Mouse (Mus musculus): ENCODE results near the gene Nt5dc1. TPM values are rescaled to one million over a fixed set of nuclear protein-coding genes. Genes with fewer than 3 reads are reported as not detected.

Gene Nt5dc1
- polyA plus RNA-seq, 1 experiment from 2014 or later = 11.5 TPM

DNA sequence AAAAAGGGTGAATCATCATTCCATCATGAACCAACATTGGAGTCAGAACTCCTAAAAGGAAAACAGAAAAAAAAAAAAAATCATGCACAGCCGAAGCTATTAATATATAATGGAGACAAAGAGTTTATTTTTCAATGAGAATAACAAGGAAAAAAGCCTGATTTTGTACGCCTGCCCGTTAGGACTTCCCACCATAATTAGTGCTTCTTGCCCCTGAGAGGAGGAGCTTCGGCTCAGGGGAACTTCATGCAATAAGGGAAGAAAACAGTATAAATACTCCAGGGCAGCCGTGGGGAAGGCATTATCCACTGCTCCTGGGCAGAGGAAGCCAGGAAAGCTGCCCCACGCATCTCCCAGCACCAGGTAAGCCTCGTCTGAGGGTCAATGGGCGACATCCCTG is 28.7 kb downstream of the Nt5dc1 start, which contains the start of gene Col10a1:
TSS of gene Col10a1 (plus strand) at position 301 of the 400 bp plus-strand sequence.
- no peak within 1 kb of the TSS for H3K4me2 ChIP-seq (ENCODE audit: low read length)
- WGBS = 71% methylated on average over 8 of the region's 8 CpGs
- H3K9ac ChIP-seq (ENCODE audit: low read length) = no peak within 1 kb of the TSS
- no peaks in the 10 kb centered on the region for H3K27me3 ChIP-seq (replicated peaks; ENCODE audit: control insufficient read depth, insufficient read depth, low read length)
- H3K9me3 ChIP-seq (ENCODE audit: control insufficient read depth, low read length) = no peaks in the 10 kb centered on the region
- H3K4me1 ChIP-seq (replicated peaks; ENCODE audit: control insufficient read depth, insufficient read depth, low read length) = no peaks in the 10 kb centered on the region
- H3K36me3 ChIP-seq (ENCODE audit: control insufficient read depth, insufficient read depth, low read length) = peaks cover 3% of the 10 kb centered on the region; the same call in 1 of the 2 replicates
- no peak within 1 kb of the TSS for H3K27ac ChIP-seq (ENCODE audit: low read depth)
- DNase-seq (ENCODE audit: low spot score) (no peak), ATAC-seq (replicated peaks; ENCODE audit: low FRiP score, low TSS enrichment, low read depth) (no peak)
- no peak within 1 kb of the TSS for H3K4me3 ChIP-seq (ENCODE audit: low read depth, low read length)

DNA sequence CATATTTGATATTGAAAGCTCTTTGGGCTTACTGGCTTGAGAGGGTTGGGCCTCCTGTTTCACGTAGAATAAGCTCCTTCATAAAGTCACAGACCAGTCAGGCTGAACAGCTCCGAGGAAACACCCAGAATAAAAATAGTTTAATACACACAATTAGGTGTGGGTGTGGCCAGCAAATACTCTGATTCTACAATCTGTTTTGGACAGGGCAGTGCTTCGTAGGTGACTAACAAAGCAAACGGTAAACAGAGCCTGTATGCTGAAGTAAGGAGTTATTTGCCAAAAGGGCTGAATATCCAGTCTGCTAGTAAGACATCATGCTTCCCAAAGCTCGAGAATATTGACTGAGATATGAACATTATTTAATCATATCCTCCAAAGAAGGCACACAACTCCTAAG is 32.7 kb downstream of the Nt5dc1 start:
- Histone ChIP-seq H3K36me3 (ENCODE audit: control insufficient read depth, insufficient read depth, low read length) (no peaks in the 10 kb centered on the region), H3K27me3 (replicated peaks; ENCODE audit: control insufficient read depth, insufficient read depth, low read length) (no peaks in the 10 kb centered on the region), H3K4me2 (ENCODE audit: low read length) (no peak overlapping the region), H3K9ac (ENCODE audit: low read length) (no peak overlapping the region), H3K9me3 (ENCODE audit: control insufficient read depth, low read length) (no peaks in the 10 kb centered on the region), H3K4me3 (ENCODE audit: low read depth, low read length) (no peak overlapping the region), H3K4me1 (replicated peaks; ENCODE audit: control insufficient read depth, insufficient read depth, low read length) (no peaks in the 10 kb centered on the region), H3K27ac (ENCODE audit: low read depth) (no peak overlapping the region)
- DNase-seq (ENCODE audit: low spot score) (no peak), ATAC-seq (replicated peaks; ENCODE audit: low FRiP score, low TSS enrichment, low read depth) (no peak)
- WGBS = 75% methylated on average over 5 of the region's 5 CpGs

DNA sequence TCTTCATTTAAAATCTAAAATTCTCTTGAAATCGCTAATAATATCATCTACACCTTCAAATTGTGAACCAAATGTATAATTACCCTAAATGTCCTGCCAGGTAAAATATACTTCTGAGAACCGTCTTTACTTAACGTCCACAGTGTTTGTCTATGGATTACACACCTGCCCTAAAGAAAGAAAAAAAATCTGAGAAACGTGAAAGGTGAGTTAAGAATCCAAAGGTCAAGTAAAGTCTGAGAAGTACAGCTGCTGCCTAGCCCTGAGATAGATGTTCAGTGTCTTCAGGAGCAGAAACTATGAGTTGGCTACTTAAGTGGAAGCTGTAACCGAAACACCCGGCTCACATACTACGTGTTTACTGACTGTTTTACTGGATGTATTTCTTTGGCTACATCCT is 45.0 kb downstream of the Nt5dc1 start:
- H3K27me3 ChIP-seq (replicated peaks; ENCODE audit: control insufficient read depth, insufficient read depth, low read length) = no peaks in the 10 kb centered on the region
- no peak overlapping the region for H3K4me3 ChIP-seq (ENCODE audit: low read depth, low read length)
- no peaks in the 10 kb centered on the region for H3K36me3 ChIP-seq (ENCODE audit: control insufficient read depth, insufficient read depth, low read length)
- H3K27ac ChIP-seq (ENCODE audit: low read depth) = no peak overlapping the region
- DNase-seq (ENCODE audit: low spot score) (no peak), ATAC-seq (replicated peaks; ENCODE audit: low FRiP score, low TSS enrichment, low read depth) (peak; percentile 81)
- H3K4me2 ChIP-seq (ENCODE audit: low read length) = no peak overlapping the region
- H3K9me3 ChIP-seq (ENCODE audit: control insufficient read depth, low read length) = no peaks in the 10 kb centered on the region
- H3K9ac ChIP-seq (ENCODE audit: low read length) = no peak overlapping the region
- no peaks in the 10 kb centered on the region for H3K4me1 ChIP-seq (replicated peaks; ENCODE audit: control insufficient read depth, insufficient read depth, low read length)
- WGBS = 67% methylated on average over 7 of the region's 7 CpGs

DNA sequence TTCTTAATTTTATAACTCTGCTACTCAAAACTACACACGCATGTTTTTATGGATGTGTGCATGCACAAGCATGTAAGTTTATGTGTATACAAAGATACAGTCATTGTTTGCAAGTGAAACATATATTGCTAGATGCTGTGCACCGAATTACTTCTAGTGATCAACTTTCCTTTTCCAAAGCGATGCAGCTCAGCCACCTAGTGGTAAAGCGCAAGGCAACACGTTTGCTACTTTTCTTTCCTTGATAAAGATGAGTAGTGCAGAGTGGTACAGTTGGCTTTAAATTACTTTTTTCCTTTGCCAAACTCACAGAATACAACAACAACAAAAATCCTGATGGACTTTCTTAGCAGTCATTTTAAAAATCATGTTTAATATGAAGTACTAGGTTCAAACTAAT is 50.2 kb downstream of the Nt5dc1 start:
- no peak for DNase-seq (ENCODE audit: low spot score)
- Histone ChIP-seq H3K9me3 (ENCODE audit: control insufficient read depth, low read length) (no peaks in the 10 kb centered on the region), H3K36me3 (ENCODE audit: control insufficient read depth, insufficient read depth, low read length) (no peaks in the 10 kb centered on the region), H3K4me2 (ENCODE audit: low read length) (no peak overlapping the region), H3K4me3 (ENCODE audit: low read depth, low read length) (no peak overlapping the region), H3K27me3 (replicated peaks; ENCODE audit: control insufficient read depth, insufficient read depth, low read length) (no peaks in the 10 kb centered on the region), H3K9ac (ENCODE audit: low read length) (no peak overlapping the region), H3K4me1 (replicated peaks; ENCODE audit: control insufficient read depth, insufficient read depth, low read length) (no peaks in the 10 kb centered on the region), H3K27ac (ENCODE audit: low read depth) (no peak overlapping the region)
- 67% methylated on average over 5 of the region's 5 CpGs for WGBS
- no peak for ATAC-seq (replicated peaks; ENCODE audit: low FRiP score, low TSS enrichment, low read depth)

DNA sequence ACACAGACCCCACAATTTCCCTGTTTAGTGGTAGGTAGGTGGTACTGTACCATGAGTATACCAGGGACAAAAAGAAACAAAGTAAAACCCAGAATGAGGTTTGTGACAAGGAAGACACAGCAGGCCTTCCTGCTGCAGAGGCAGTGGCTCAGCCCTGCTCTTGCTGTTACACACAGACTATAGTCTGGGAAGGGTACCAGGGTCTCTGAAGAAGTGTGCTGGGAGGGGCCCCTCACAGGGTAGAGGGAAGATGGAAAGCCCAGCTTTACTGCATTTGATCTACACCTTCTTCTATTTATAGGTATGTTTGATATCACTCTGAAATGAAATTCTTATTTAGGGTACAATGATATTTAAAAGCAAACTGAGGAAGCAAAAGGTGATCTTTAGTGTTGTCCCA is 54.6 kb downstream of the Nt5dc1 start:
- H3K4me2 ChIP-seq (ENCODE audit: low read length) = no peak overlapping the region
- no peaks in the 10 kb centered on the region for H3K9me3 ChIP-seq (ENCODE audit: control insufficient read depth, low read length)
- no peaks in the 10 kb centered on the region for H3K27me3 ChIP-seq (replicated peaks; ENCODE audit: control insufficient read depth, insufficient read depth, low read length)
- no peaks in the 10 kb centered on the region for H3K36me3 ChIP-seq (ENCODE audit: control insufficient read depth, insufficient read depth, low read length)
- no peak overlapping the region for H3K9ac ChIP-seq (ENCODE audit: low read length)
- no peak overlapping the region for H3K4me3 ChIP-seq (ENCODE audit: low read depth, low read length)
- DNase-seq (ENCODE audit: low spot score) (no peak), ATAC-seq (replicated peaks; ENCODE audit: low FRiP score, low TSS enrichment, low read depth) (no peak)
- no peak overlapping the region for H3K27ac ChIP-seq (ENCODE audit: low read depth)
- H3K4me1 ChIP-seq (replicated peaks; ENCODE audit: control insufficient read depth, insufficient read depth, low read length) = no peaks in the 10 kb centered on the region

DNA sequence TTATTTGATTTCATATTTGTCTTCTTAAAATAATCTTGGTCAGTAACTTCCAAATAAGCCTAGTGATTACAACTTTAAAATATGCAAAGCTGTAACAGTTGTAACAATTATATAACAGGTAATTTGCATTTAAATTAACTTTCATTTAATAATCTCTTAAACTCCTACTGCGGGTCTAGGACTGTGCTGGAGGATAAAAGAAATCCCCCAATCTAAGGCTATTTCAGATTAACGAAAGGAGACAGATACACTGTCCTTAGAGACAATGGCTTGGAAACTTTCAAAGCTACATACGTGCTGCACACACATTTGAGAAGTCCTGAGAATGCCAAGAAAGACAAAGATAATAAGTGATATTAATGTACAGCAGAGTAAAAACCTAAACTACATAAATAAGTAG is 60.1 kb downstream of the Nt5dc1 start:
- Histone ChIP-seq H3K4me2 (ENCODE audit: low read length) (no peak overlapping the region), H3K9ac (ENCODE audit: low read length) (no peak overlapping the region), H3K9me3 (ENCODE audit: control insufficient read depth, low read length) (no peaks in the 10 kb centered on the region), H3K36me3 (ENCODE audit: control insufficient read depth, insufficient read depth, low read length) (no peaks in the 10 kb centered on the region), H3K4me1 (replicated peaks; ENCODE audit: control insufficient read depth, insufficient read depth, low read length) (no peaks in the 10 kb centered on the region), H3K4me3 (ENCODE audit: low read depth, low read length) (no peak overlapping the region), H3K27me3 (replicated peaks; ENCODE audit: control insufficient read depth, insufficient read depth, low read length) (no peaks in the 10 kb centered on the region), H3K27ac (ENCODE audit: low read depth) (no peak overlapping the region)
- no peak for DNase-seq (ENCODE audit: low spot score)
- ATAC-seq (replicated peaks; ENCODE audit: low FRiP score, low TSS enrichment, low read depth) = no peak
- 77% methylated on average over 3 of the region's 3 CpGs for WGBS

DNA sequence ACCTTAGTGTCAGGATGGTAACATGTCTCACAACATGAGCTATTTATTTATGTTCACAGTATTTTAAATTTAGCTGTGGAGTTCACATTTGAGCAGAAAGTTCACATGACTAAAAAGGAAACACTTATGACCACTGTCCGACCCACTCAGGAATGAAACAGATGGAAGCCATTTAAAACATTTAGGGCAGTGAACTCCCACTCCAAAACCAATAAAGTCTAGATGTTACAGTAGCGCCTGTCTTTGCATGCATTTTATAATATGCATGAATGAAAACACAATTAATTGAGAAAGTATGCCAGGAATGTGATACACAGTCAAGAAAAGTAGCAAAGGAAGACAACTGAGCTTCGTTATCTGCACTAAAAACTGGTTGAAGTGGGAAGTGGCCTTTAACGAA is 66.2 kb downstream of the Nt5dc1 start:
- Histone ChIP-seq H3K27ac (ENCODE audit: low read depth) (no peak overlapping the region), H3K9me3 (ENCODE audit: control insufficient read depth, low read length) (no peaks in the 10 kb centered on the region), H3K4me1 (replicated peaks; ENCODE audit: control insufficient read depth, insufficient read depth, low read length) (no peaks in the 10 kb centered on the region), H3K36me3 (ENCODE audit: control insufficient read depth, insufficient read depth, low read length) (no peaks in the 10 kb centered on the region), H3K4me3 (ENCODE audit: low read depth, low read length) (no peak overlapping the region), H3K4me2 (ENCODE audit: low read length) (no peak overlapping the region), H3K9ac (ENCODE audit: low read length) (no peak overlapping the region), H3K27me3 (replicated peaks; ENCODE audit: control insufficient read depth, insufficient read depth, low read length) (no peaks in the 10 kb centered on the region)
- no peak for DNase-seq (ENCODE audit: low spot score)
- 82% methylated on average over 4 of the region's 4 CpGs for WGBS
- ATAC-seq (replicated peaks; ENCODE audit: low FRiP score, low TSS enrichment, low read depth) = no peak

DNA sequence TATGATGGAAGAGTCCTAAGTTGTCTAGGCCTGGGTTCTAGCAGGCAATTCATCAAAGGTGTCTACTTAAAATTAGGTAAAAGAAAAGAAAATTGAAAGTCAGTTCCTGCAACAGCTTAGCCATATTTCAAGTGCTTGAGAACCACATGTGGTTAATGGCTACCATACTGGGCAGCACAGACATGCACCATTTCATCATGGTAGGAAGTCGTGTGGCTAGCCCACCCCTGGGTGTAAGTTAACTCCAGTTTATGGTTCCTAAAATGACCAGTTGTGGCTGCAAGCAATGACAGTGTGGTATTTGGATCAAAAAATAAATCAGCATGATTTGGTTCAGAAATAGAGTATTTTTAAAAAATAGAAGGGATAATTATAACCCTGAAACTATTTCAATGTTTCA is 76.5 kb downstream of the Nt5dc1 start:
- no peak overlapping the region for H3K9ac ChIP-seq (ENCODE audit: low read length)
- WGBS = 76% methylated on average over 1 of the region's 1 CpGs
- H3K4me1 ChIP-seq (replicated peaks; ENCODE audit: control insufficient read depth, insufficient read depth, low read length) = no peaks in the 10 kb centered on the region
- H3K36me3 ChIP-seq (ENCODE audit: control insufficient read depth, insufficient read depth, low read length) = no peaks in the 10 kb centered on the region
- H3K27me3 ChIP-seq (replicated peaks; ENCODE audit: control insufficient read depth, insufficient read depth, low read length) = no peaks in the 10 kb centered on the region
- H3K9me3 ChIP-seq (ENCODE audit: control insufficient read depth, low read length) = no peaks in the 10 kb centered on the region
- DNase-seq (ENCODE audit: low spot score) = no peak
- no peak overlapping the region for H3K27ac ChIP-seq (ENCODE audit: low read depth)
- ATAC-seq (replicated peaks; ENCODE audit: low FRiP score, low TSS enrichment, low read depth) = no peak
- H3K4me2 ChIP-seq (ENCODE audit: low read length) = no peak overlapping the region
- H3K4me3 ChIP-seq (ENCODE audit: low read depth, low read length) = no peak overlapping the region

DNA sequence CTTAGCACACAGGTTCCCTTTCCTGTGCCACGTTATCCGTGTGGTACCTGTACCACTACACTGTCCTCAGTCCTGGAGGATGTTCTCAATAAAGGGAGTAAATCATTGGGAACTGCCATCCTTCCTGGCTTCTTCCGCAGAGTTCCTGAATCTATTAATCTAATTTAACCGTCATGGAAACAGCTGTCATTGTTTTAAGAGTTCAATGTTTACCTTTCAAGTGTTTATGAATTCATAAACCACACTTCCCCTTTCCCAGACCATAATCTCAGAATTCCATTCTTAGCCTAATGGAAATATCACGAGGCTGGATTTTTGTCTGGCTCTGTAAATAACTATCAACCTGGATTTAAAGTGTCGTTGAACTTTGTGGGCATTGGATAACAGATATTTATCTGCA is 77.3 kb downstream of the Nt5dc1 start:
- Histone ChIP-seq H3K9ac (ENCODE audit: low read length) (no peak overlapping the region), H3K36me3 (ENCODE audit: control insufficient read depth, insufficient read depth, low read length) (no peaks in the 10 kb centered on the region), H3K9me3 (ENCODE audit: control insufficient read depth, low read length) (no peaks in the 10 kb centered on the region), H3K4me3 (ENCODE audit: low read depth, low read length) (no peak overlapping the region), H3K4me2 (ENCODE audit: low read length) (no peak overlapping the region), H3K4me1 (replicated peaks; ENCODE audit: control insufficient read depth, insufficient read depth, low read length) (no peaks in the 10 kb centered on the region), H3K27me3 (replicated peaks; ENCODE audit: control insufficient read depth, insufficient read depth, low read length) (no peaks in the 10 kb centered on the region), H3K27ac (ENCODE audit: low read depth) (no peak overlapping the region)
- DNase-seq (ENCODE audit: low spot score) (no peak), ATAC-seq (replicated peaks; ENCODE audit: low FRiP score, low TSS enrichment, low read depth) (no peak)
- WGBS = 39% methylated on average over 6 of the region's 6 CpGs
